In the genomic region with DNA sequence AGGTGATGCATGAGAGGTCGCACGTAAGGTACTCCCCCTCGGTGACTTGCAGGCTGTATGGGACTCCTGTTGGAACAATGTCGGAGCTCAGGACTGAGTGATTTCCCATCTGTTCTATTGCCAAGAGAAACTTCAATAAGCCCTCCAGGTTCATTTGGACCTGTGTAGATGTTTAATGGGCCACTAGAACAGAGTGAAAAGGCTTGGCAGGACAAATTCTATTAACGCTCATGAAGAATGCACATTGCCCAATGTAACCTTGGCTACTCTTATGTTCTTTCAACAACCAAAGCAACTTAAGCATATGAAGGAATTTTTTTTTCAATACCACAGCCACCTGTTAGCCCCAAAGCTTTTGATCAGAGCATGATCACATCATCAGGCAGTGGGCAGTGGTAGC, we compare ENCODE assay signal across 13 mouse cellular contexts.
"Had no signal": no experiment of that assay in that cellular context is flagged by ENCODE, and none has a peak within 500 bp of the region (broad histone marks: within the 10 kb centered on the region; RNA-seq: fewer than 3 reads in every experiment).

No protein-coding gene starts in this region.

- H3K27ac ChIP-seq: liver, embryonic 12.5 days; liver, embryonic 14.5 days; lung, embryonic 15.5 days; macrophage; midbrain, embryonic 13.5 days; midbrain, embryonic 15.5 days; neural tube, embryonic 12.5 days had no signal

- H3K4me1 ChIP-seq: liver, embryonic 12.5 days; lung, embryonic 15.5 days; megakaryocyte, embryonic 14.5 days had no signal

- H3K9me3 ChIP-seq: liver, embryonic 12.5 days; lung, embryonic 15.5 days; midbrain, embryonic 13.5 days; midbrain, embryonic 15.5 days; neural tube, embryonic 12.5 days had no signal

- DNase-seq: right cerebral cortex, postnatal 14 days; thymus, adult 18-20 months; thymus, postnatal 14 days; thymus, postnatal 36 days had no signal

- H3K9ac ChIP-seq: liver, embryonic 12.5 days; liver, embryonic 14.5 days; lung, embryonic 15.5 days; midbrain, embryonic 13.5 days; midbrain, embryonic 15.5 days; neural tube, embryonic 12.5 days had no signal

- H3K36me3 ChIP-seq: liver, embryonic 12.5 days; lung, embryonic 15.5 days; midbrain, embryonic 13.5 days; midbrain, embryonic 15.5 days; neural tube, embryonic 12.5 days had no signal

- H3K4me3 ChIP-seq: liver, embryonic 12.5 days; lung, embryonic 15.5 days; megakaryocyte, embryonic 14.5 days; midbrain, embryonic 13.5 days; midbrain, embryonic 15.5 days; neural tube, embryonic 12.5 days had no signal

- ATAC-seq: liver, embryonic 12.5 days; midbrain, embryonic 13.5 days; midbrain, embryonic 15.5 days had no signal

- H3K4me2 ChIP-seq: liver, embryonic 12.5 days; lung, embryonic 15.5 days; midbrain, embryonic 11.5 days; midbrain, embryonic 13.5 days; midbrain, embryonic 15.5 days; neural tube, embryonic 12.5 days had no signal

- H3K27me3 ChIP-seq: liver, embryonic 12.5 days; lung, embryonic 15.5 days; megakaryocyte, embryonic 14.5 days; midbrain, embryonic 13.5 days; midbrain, embryonic 15.5 days; neural tube, embryonic 12.5 days had no signal
